Mouse (Mus musculus) layer of hippocampus, adult 2 months (tissue): ENCODE measurements around the gene AI464131. TPM values are rescaled to one million over a fixed set of nuclear protein-coding genes. Genes with fewer than 3 reads are reported as not detected.
A peak's percentile ranks its signal among the peaks of the same experiment; 100 is the strongest.

ENCODE experiments used
- DNase-seq, 2 experiments: peaks; one replicate each; pipeline ENCODE4 v3.0.0; 2022; ENCODE audit warnings: low spot score in 2 of 2
- H3K27ac ChIP-seq: fragments of 200-600 bp; 2 replicates; pipeline ENCODE4 v1.8.1; 2022
- H3K4me3 ChIP-seq: fragments of 200-600 bp; 2 replicates; pipeline ENCODE4 v1.8.1; 2022; ENCODE audit warnings: mild to moderate bottlenecking
- CTCF ChIP-seq: fragments of 200-600 bp; conservative IDR thresholded peaks from 2 replicates; pipeline ENCODE4 v1.8.1; 2022; ENCODE audit warnings: antibody characterized with exemption, mild to moderate bottlenecking, moderate library complexity
- long read RNA-seq, 2 experiments: library from polyadenylated mRNA; stranded (forward); transcript quantifications; one replicate each; pipeline ENCODE4 v2.0.0; 2021; ENCODE audit warnings: borderline mapping rate in 2 of 2
- total RNA-seq, 2 experiments: library from RNA; stranded (reverse); gene quantifications; 2 replicates each; pipeline ENCODE4 v1.2.3; 2021

AI464131 gene
- 10 to 100 TPM; 31.4 to 31.8 TPM for total RNA-seq
- long read RNA-seq, experiment 1, full-length matches to known transcripts = 52 of 64 reads
- long read RNA-seq, experiment 1, partial matches to known transcripts = 12 of 64 reads
- long read RNA-seq, experiment 1, other reads (novel, unspliced or antisense) = 0 of 64 reads
- long read RNA-seq, experiment 2, full-length matches to known transcripts = 60 of 76 reads
- long read RNA-seq, experiment 2, partial matches to known transcripts = 13 of 76 reads
- long read RNA-seq, experiment 2, other reads (novel, unspliced or antisense) = 3 of 76 reads

GRCm38 (mm10) chr4:41502986-41503412 lies at the start of gene AI464131:
Gene AI464131 (minus strand): TSS chr4:41503076.
- DNase-seq = peak; percentile 92 to 96
- peak; percentile 39 for TF ChIP-seq CTCF
- H3K4me3 ChIP-seq = peak within 1 kb of the TSS; percentile 55
- peak within 1 kb of the TSS; percentile 83 for H3K27ac ChIP-seq

- H3K4me3 ChIP-seq = no peak overlapping the region
- no peak overlapping the region for H3K27ac ChIP-seq
- DNase-seq = peak; percentile 63 to 68
- peak; percentile 91 for TF ChIP-seq CTCF
Measured at GRCm38 (mm10) chr4:41552529-41552928, 49.7 kb upstream of the AI464131 start.

- Histone ChIP-seq H3K4me3 (no peak overlapping the region), H3K27ac (no peak overlapping the region)
- DNase-seq = no peak
- TF ChIP-seq CTCF = no peak
Measured at GRCm38 (mm10) chr4:41547086-41547485, 44.2 kb upstream of the AI464131 start.

- H3K27ac ChIP-seq = peak overlapping the region; percentile 50; the same call in 1 of the 2 replicates
- H3K4me3 ChIP-seq = no peak overlapping the region
- no peak for TF ChIP-seq CTCF
- DNase-seq = no peak
Measured at GRCm38 (mm10) chr4:41545985-41546384, 43.1 kb upstream of the AI464131 start.

GRCm38 (mm10) chr4:41542136-41542535 lies 39.3 kb upstream of the AI464131 start:
- no peak overlapping the region for H3K4me3 ChIP-seq
- no peak for DNase-seq
- H3K27ac ChIP-seq = peak overlapping the region; percentile 51; the same call in 1 of the 2 replicates
- no peak for TF ChIP-seq CTCF

- Histone ChIP-seq H3K27ac (no peak overlapping the region), H3K4me3 (no peak overlapping the region)
- TF ChIP-seq CTCF = no peak
- no peak for DNase-seq
Measured at GRCm38 (mm10) chr4:41534866-41535265, 32.0 kb upstream of the AI464131 start.

GRCm38 (mm10) chr4:41532420-41532819 lies 29.5 kb upstream of the AI464131 start:
- TF ChIP-seq CTCF = no peak
- H3K4me3 ChIP-seq = no peak overlapping the region
- no peak overlapping the region for H3K27ac ChIP-seq
- no peak for DNase-seq

GRCm38 (mm10) chr4:41527996-41528395 lies 25.1 kb upstream of the AI464131 start:
- no peak for TF ChIP-seq CTCF
- Histone ChIP-seq H3K27ac (no peak overlapping the region), H3K4me3 (no peak overlapping the region)
- no peak for DNase-seq

GRCm38 (mm10) chr4:41527076-41527475 lies 24.2 kb upstream of the AI464131 start:
- H3K4me3 ChIP-seq = no peak overlapping the region
- 0 out of 2 replicates have a peak overlapping the region, but pooled peaks have one; percentile 7 for H3K27ac ChIP-seq
- no peak for TF ChIP-seq CTCF
- no peak for DNase-seq

- Histone ChIP-seq H3K4me3 (no peak overlapping the region), H3K27ac (0 out of 2 replicates have a peak overlapping the region, but pooled peaks have one; percentile 7)
- no peak for TF ChIP-seq CTCF
- no peak for DNase-seq
Measured at GRCm38 (mm10) chr4:41526553-41526952, 23.7 kb upstream of the AI464131 start.

- DNase-seq = no peak
- Histone ChIP-seq H3K4me3 (no peak overlapping the region), H3K27ac (no peak overlapping the region)
- TF ChIP-seq CTCF = no peak
Measured at GRCm38 (mm10) chr4:41524829-41525228, 22.0 kb upstream of the AI464131 start.

- no peak for TF ChIP-seq CTCF
- H3K27ac ChIP-seq = no peak overlapping the region
- DNase-seq = no peak
- no peak overlapping the region for H3K4me3 ChIP-seq
Measured at GRCm38 (mm10) chr4:41523839-41524238, 21.0 kb upstream of the AI464131 start.

- peak in 1 of 2 experiments; percentile 69 for DNase-seq
Measured at GRCm38 (mm10) chr4:41522788-41523187, 19.9 kb upstream of the AI464131 start.

GRCm38 (mm10) chr4:41522136-41522535 lies 19.3 kb upstream of the AI464131 start:
- DNase-seq = no peak
- H3K27ac ChIP-seq = no peak overlapping the region
- no peak overlapping the region for H3K4me3 ChIP-seq
- TF ChIP-seq CTCF = no peak

More at GRCm38 (mm10) chr4:41522788-41523187, 19.9 kb upstream of the AI464131 start:
- peak; percentile 97 for TF ChIP-seq CTCF
- H3K27ac ChIP-seq = no peak overlapping the region
- no peak overlapping the region for H3K4me3 ChIP-seq
